Mouse (Mus musculus): ENCODE measurements at regions not wholly inside any gene's neighbourhood (a gene's known extent, or its start where the extent isn't known, plus 50 kb on each side); places are given as distances from the start of the nearest gene placed in this dataset.

DNA sequence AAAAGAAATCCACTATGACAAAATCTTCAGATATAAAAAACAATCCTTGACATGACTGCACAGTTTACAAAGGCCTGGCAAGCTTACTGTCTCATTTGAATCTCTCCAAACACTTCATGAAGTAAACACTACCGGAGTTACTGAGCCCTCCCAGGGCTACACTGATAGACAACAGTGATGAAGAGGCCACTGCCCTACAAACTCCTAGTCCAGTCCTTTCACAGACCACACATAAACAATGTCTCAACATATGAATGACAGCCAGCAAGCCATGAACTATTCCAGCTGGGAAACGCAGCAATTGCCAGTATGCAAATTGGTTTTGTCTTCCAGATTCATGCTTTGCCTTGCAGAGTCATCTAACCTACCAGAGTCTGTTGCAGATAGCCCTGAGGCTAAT, 180.1 kb downstream of the Gsdmc2 start:
- TF ChIP-seq CTCF (IDR thresholded peaks at IDR 0.05; ENCODE audit: low read depth, low read length) (no peak), POLR2A (IDR thresholded peaks at IDR 0.05; ENCODE audit: insufficient read depth, low read length) (no peak), EP300 (IDR thresholded peaks at IDR 0.05; ENCODE audit: insufficient read depth, low read depth, low read length) (no peak)
